In the genomic region with DNA sequence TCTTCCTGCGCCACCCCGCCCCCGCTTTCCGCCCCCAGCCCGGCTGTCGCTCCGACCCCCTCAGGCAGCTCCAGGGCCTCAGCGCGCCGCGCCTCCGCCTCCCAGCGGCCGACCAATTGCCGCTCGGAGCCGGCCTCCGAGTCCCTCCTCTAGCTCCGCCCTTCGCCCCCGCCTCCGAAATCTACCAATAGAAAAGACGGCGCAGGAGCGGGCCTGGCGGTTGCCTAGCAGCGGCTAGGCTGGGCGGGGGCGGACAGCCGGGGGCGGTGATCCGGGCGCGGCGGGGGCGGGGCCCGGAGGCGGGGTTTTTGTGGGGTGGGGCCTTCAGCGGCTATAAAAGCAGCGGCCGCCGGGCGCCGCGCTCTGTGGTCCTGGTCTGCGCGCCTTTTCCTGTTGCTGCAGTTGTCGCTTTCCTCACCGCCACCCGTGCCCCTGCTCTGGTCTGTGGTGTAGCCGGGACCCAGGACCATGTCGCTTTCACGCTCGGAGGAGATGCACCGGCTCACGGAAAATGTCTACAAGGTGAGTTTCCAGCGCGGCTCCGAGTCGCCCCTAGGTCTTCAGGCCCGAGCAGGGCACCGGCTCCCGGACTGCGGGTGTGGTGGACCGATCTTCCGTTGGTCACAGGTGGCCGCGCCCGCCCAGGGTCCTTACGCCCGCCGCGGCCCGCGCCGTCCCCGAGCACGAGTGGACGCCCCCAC, we compare ENCODE assay signal across 7 mouse cellular contexts. TPM values are rescaled to one million over a fixed set of nuclear protein-coding genes. Genes with fewer than 3 reads are reported as not detected.
DNase-seq lines count a peak whose midpoint lies in the region; ATAC-seq lines count a peak whose summit lies in the region.

Gene Baiap2, plus strand, starts transcription at position 37 of the 701 bp plus-strand sequence.

- peak within 1 kb of the TSS; percentile 95 for H3K4me2 ChIP-seq in embryonic facial prominence, embryonic 11.5 days (ENCODE audit: low read depth, low read length)
- H3K4me2 ChIP-seq in limb, embryonic 11.5 days (ENCODE audit: low read depth, severe bottlenecking), result peak within 1 kb of the TSS; percentile 81
- peak within 1 kb of the TSS; percentile 95 for H3K4me2 ChIP-seq in midbrain, embryonic 14.5 days (ENCODE audit: low read length)

- WGBS in embryonic facial prominence, embryonic 11.5 days, result under 1% methylated on average over 67 of the region's 79 CpGs
- WGBS in limb, embryonic 11.5 days, result under 1% methylated on average over 70 of the region's 79 CpGs
- WGBS in midbrain, embryonic 14.5 days, result 1% methylated on average over 75 of the region's 79 CpGs

- H3K27ac ChIP-seq in embryonic facial prominence, embryonic 11.5 days (replicated peaks; ENCODE audit: low read depth, low read length), result peak within 1 kb of the TSS; percentile 59; the same call in 1 of the 2 replicates
- H3K27ac ChIP-seq in limb, embryonic 11.5 days (replicated peaks; ENCODE audit: low read depth, low read length), result peak within 1 kb of the TSS; percentile 76
- peak within 1 kb of the TSS; percentile 73 for H3K27ac ChIP-seq in midbrain, embryonic 14.5 days (replicated peaks; ENCODE audit: low read depth, low read length)

- ATAC-seq in embryonic facial prominence, embryonic 11.5 days (replicated peaks; ENCODE audit: insufficient number of reproducible peaks, low FRiP score, low TSS enrichment, low read depth), result peak; percentile 93
- ATAC-seq in limb, embryonic 11.5 days (ENCODE audit: insufficient number of reproducible peaks, low FRiP score, low TSS enrichment, low read depth), result peak; percentile 92
- ATAC-seq in midbrain, embryonic 14.5 days (ENCODE audit: low FRiP score, low TSS enrichment), result peak; percentile 95

- no peaks in the 10 kb centered on the region for H3K27me3 ChIP-seq in embryonic facial prominence, embryonic 11.5 days (ENCODE audit: control insufficient read depth, insufficient read depth, low read length)
- no peaks in the 10 kb centered on the region for H3K27me3 ChIP-seq in limb, embryonic 11.5 days (ENCODE audit: control insufficient read depth, insufficient read depth, low read length)
- peaks cover 13% of the 10 kb centered on the region; the same call in 1 of the 2 replicates for H3K27me3 ChIP-seq in midbrain, embryonic 14.5 days (ENCODE audit: control insufficient read depth, insufficient read depth, low read length)

- H3K9me3 ChIP-seq in embryonic facial prominence, embryonic 11.5 days (replicated peaks; ENCODE audit: control insufficient read depth, low read length), result no peaks in the 10 kb centered on the region
- no peaks in the 10 kb centered on the region for H3K9me3 ChIP-seq in limb, embryonic 11.5 days (ENCODE audit: control insufficient read depth, low read length)
- no peaks in the 10 kb centered on the region for H3K9me3 ChIP-seq in midbrain, embryonic 14.5 days (ENCODE audit: control insufficient read depth, low read length)

- DNase-seq in adrenal gland, postnatal 14 days, result peak; percentile 100
- peak; percentile 99 for DNase-seq in embryonic facial prominence, embryonic 11.5 days (ENCODE audit: low spot score)
- peak; percentile 100 for DNase-seq in heart, adult 11 months
- DNase-seq in kidney, adult 18-20 months, result peak; percentile 98
- peak; percentile 99 for DNase-seq in limb, embryonic 11.5 days (ENCODE audit: low spot score)
- peak; percentile 99 for DNase-seq in midbrain, embryonic 14.5 days
- DNase-seq in spleen, adult 18-20 months, result peak; percentile 98 to 99

- H3K36me3 ChIP-seq in embryonic facial prominence, embryonic 11.5 days (replicated peaks; ENCODE audit: control insufficient read depth, insufficient read depth, low read depth, low read length), result no peaks in the 10 kb centered on the region
- no peaks in the 10 kb centered on the region for H3K36me3 ChIP-seq in limb, embryonic 11.5 days (ENCODE audit: control insufficient read depth, insufficient read depth, low read length)
- H3K36me3 ChIP-seq in midbrain, embryonic 14.5 days (ENCODE audit: control insufficient read depth, insufficient read depth, low read length), result no peaks in the 10 kb centered on the region

- peak within 1 kb of the TSS; percentile 65 for H3K4me3 ChIP-seq in embryonic facial prominence, embryonic 11.5 days (ENCODE audit: low read depth, low read length)
- peak within 1 kb of the TSS; percentile 69 for H3K4me3 ChIP-seq in limb, embryonic 11.5 days (ENCODE audit: low read depth, low read length)
- H3K4me3 ChIP-seq in midbrain, embryonic 14.5 days (replicated peaks; ENCODE audit: low read depth, low read length), result peak within 1 kb of the TSS; percentile 61

- H3K4me1 ChIP-seq in embryonic facial prominence, embryonic 11.5 days (ENCODE audit: control insufficient read depth, insufficient read depth, low read length), result no peaks in the 10 kb centered on the region; the same call in 1 of the 2 replicates
- peaks cover 28% of the 10 kb centered on the region for H3K4me1 ChIP-seq in limb, embryonic 11.5 days (ENCODE audit: control insufficient read depth, insufficient read depth, low read length)
- H3K4me1 ChIP-seq in midbrain, embryonic 14.5 days (ENCODE audit: control insufficient read depth, insufficient read depth, low read length), result peaks cover 16% of the 10 kb centered on the region

- peak within 1 kb of the TSS; percentile 69 for H3K9ac ChIP-seq in embryonic facial prominence, embryonic 11.5 days (replicated peaks; ENCODE audit: low read length)
- H3K9ac ChIP-seq in limb, embryonic 11.5 days (ENCODE audit: low read length), result peak within 1 kb of the TSS; percentile 71
- peak within 1 kb of the TSS; percentile 59 for H3K9ac ChIP-seq in midbrain, embryonic 14.5 days (replicated peaks; ENCODE audit: low read length)

RNA-seq across cellular contexts. Expression of gene Baiap2, which starts in this region (rescaled TPM):
- 20.8 TPM in 2 replicates for total RNA-seq in adrenal gland, postnatal 14 days (2021)
- 11.9 and 13.9 TPM in 2 replicates for polyA plus RNA-seq in embryonic facial prominence, embryonic 11.5 days (2014; fragmentation: Nextera tagmentation; extraction: Ambion mirVana)
- polyA plus RNA-seq in limb, embryonic 11.5 days (2014; fragmentation: Nextera tagmentation; extraction: Ambion mirVana), result 14.8 and 17.7 TPM in 2 replicates
- 11.0 and 11.2 TPM in 2 replicates for polyA plus RNA-seq in midbrain, embryonic 14.5 days (2014; fragmentation: Nextera tagmentation; extraction: Ambion mirVana)

Comparison
In these comparisons a context has a peak if more than half of its experiments do, and no peak if none do; other contexts are left out.
1. Peak in every context shown above with its lines: DNase-seq, ATAC-seq, H3K4me3 ChIP-seq and H3K27ac ChIP-seq.